Mouse (Mus musculus): ENCODE results near the gene Cebpa.

GRCm38 (mm10) chr7:35163600-35163999, 44.5 kb downstream of the Cebpa start:
- TF ChIP-seq CTCF (IDR thresholded peaks at IDR 0.05; ENCODE audit: low read depth, low read length), result no peak
- no peak for TF ChIP-seq POLR2A (IDR thresholded peaks at IDR 0.05; ENCODE audit: extremely low read depth, insufficient read depth, low read length)

Data from liver, adult 2 months (tissue).